Mouse (Mus musculus): Measurements from ENCODE around the gene Slc34a3.
A peak's percentile ranks its signal among the peaks of the same experiment; 100 is the strongest.

The Slc34a3 gene

GRCm38 (mm10) chr2:25193330-25193770 is 40.8 kb downstream of the Slc34a3 start:
- DNase-seq (ENCODE audit: low read depth) = peak; percentile 91

- no peak for DNase-seq (ENCODE audit: low read depth)
These were observed 46.3 kb downstream of the Slc34a3 start for GRCm38 (mm10) chr2:25187841-25188240.

- no peak for DNase-seq (ENCODE audit: low read depth)
These were observed 47.6 kb downstream of the Slc34a3 start for GRCm38 (mm10) chr2:25186575-25186930.

GRCm38 (mm10) chr2:25185625-25186574 is 48.3 kb downstream of the Slc34a3 start:
- DNase-seq (ENCODE audit: low read depth) = no peak

- no peak for DNase-seq (ENCODE audit: low read depth)
These were observed 49.7 kb downstream of the Slc34a3 start for GRCm38 (mm10) chr2:25184496-25184895.

GRCm38 (mm10) chr2:25183336-25183735 is 50.8 kb downstream of the Slc34a3 start:
- DNase-seq (ENCODE audit: low read depth) = no peak

GRCm38 (mm10) chr2:25182664-25183063 is 51.5 kb downstream of the Slc34a3 start:
- no peak for DNase-seq (ENCODE audit: low read depth)

GRCm38 (mm10) chr2:25181891-25182397 is 52.2 kb downstream of the Slc34a3 start:
- no peak for DNase-seq (ENCODE audit: low read depth)

- no peak for DNase-seq (ENCODE audit: low read depth)
These were observed 52.9 kb downstream of the Slc34a3 start for GRCm38 (mm10) chr2:25180973-25181890.

- peak; percentile 80 for DNase-seq (ENCODE audit: low read depth)
These were observed 53.7 kb downstream of the Slc34a3 start, which contains the start of gene Nrarp for GRCm38 (mm10) chr2:25180478-25180903. Gene Nrarp (plus strand): TSS chr2:25180758.

GRCm38 (mm10) chr2:25179566-25180217 is 54.5 kb downstream of the Slc34a3 start:
- no peak for DNase-seq (ENCODE audit: low read depth)
